Mouse (Mus musculus) neural tube, embryonic 12.5 days (tissue): ENCODE results near the gene Zhx3. TPM values are rescaled to one million over a fixed set of nuclear protein-coding genes. Genes with fewer than 3 reads are reported as not detected.

ENCODE experiments used
- ATAC-seq: fragments of 200-750 bp; cut with Nextera tagmentation; 2 replicates; pipeline ENCODE4 v1.8.0; 2017; ENCODE audit warnings: low read depth, mild to moderate bottlenecking, moderate TSS enrichment, moderate library complexity; ENCODE audit not compliant: low FRiP score
- H3K27ac ChIP-seq: fragments of 300-500 bp; sonication (generic); 2 replicates; pipeline ENCODE4 v1.5.1; 2016
- H3K27me3 ChIP-seq: fragments of 300-500 bp; sonication (generic); replicated peaks from 2 replicates; pipeline ENCODE4 v1.6.1; 2016; ENCODE audit warnings: mild to moderate bottlenecking
- H3K36me3 ChIP-seq: fragments of 300-500 bp; sonication (generic); 2 replicates; pipeline ENCODE4 v1.6.1; 2016; ENCODE audit warnings: mild to moderate bottlenecking
- H3K4me1 ChIP-seq: fragments of 300-500 bp; sonication (generic); 2 replicates; pipeline ENCODE4 v1.6.1; 2016
- H3K4me2 ChIP-seq: fragments of 300-500 bp; sonication (generic); replicated peaks from 2 replicates; pipeline ENCODE4 v1.6.1; 2016; ENCODE audit warnings: mild to moderate bottlenecking
- H3K4me3 ChIP-seq: fragments of 300-500 bp; sonication (generic); 2 replicates; pipeline ENCODE4 v1.5.1; 2016
- H3K9ac ChIP-seq: fragments of 300-500 bp; sonication (generic); 2 replicates; pipeline ENCODE4 v1.6.1; 2016; ENCODE audit warnings: mild to moderate bottlenecking
- H3K9me3 ChIP-seq: fragments of 300-500 bp; sonication (generic); 2 replicates; pipeline ENCODE4 v1.6.1; 2016; ENCODE audit warnings: mild to moderate bottlenecking
- WGBS: fragments of 180-500 bp; shearing (Covaris S2); methylation state at CpG from one replicate; pipeline ENCODE4 v1.1.7; 2016; 5-methylcytosine and 5-hydroxymethylcytosine counted together
- polyA plus RNA-seq: library from polyadenylated mRNA; unstranded; fragments of >200 nt; fragmentation: Nextera tagmentation; extraction: Ambion mirVana; gene quantifications from 2 replicates; pipeline ENCODE4 v1.2.1, GENCODE M21; 2016

The Zhx3 gene
- polyA plus RNA-seq, 1 experiment from 2014 or later = 16.2 TPM

- H3K9ac ChIP-seq = no peak overlapping the region
- no peak overlapping the region for H3K4me2 ChIP-seq
- no peak for ATAC-seq
- H3K4me1 ChIP-seq = no peaks in the 10 kb centered on the region
- H3K9me3 ChIP-seq = no peaks in the 10 kb centered on the region
- H3K4me3 ChIP-seq = no peak overlapping the region
- no peaks in the 10 kb centered on the region for H3K27me3 ChIP-seq
- peaks cover 57% of the 10 kb centered on the region for H3K36me3 ChIP-seq
- H3K27ac ChIP-seq = no peak overlapping the region
Measured at GRCm38 (mm10) chr2:160702824-160703223, 170.0 kb downstream of the Zhx3 start.

GRCm38 (mm10) chr2:160701603-160702002, 171.2 kb downstream of the Zhx3 start:
- Histone ChIP-seq H3K27me3 (no peaks in the 10 kb centered on the region), H3K4me1 (no peaks in the 10 kb centered on the region), H3K9me3 (no peaks in the 10 kb centered on the region), H3K36me3 (peaks cover 52% of the 10 kb centered on the region), H3K4me2 (no peak overlapping the region), H3K4me3 (no peak overlapping the region), H3K27ac (no peak overlapping the region), H3K9ac (no peak overlapping the region)
- ATAC-seq = no peak
- 86% methylated on average over 3 of the region's 3 CpGs for WGBS

GRCm38 (mm10) chr2:160700271-160700670, 172.5 kb downstream of the Zhx3 start:
- Histone ChIP-seq H3K36me3 (peaks cover 43% of the 10 kb centered on the region), H3K4me3 (no peak overlapping the region), H3K27me3 (no peaks in the 10 kb centered on the region), H3K9me3 (no peaks in the 10 kb centered on the region), H3K9ac (no peak overlapping the region), H3K4me1 (no peaks in the 10 kb centered on the region), H3K4me2 (no peak overlapping the region), H3K27ac (no peak overlapping the region)
- WGBS = 86% methylated on average over 5 of the region's 5 CpGs
- no peak for ATAC-seq

Other genes starting within 250 kb of the Zhx3 start
- 106 and 118 TPM in 2 replicates for gene Top1, start 227.1 kb downstream of the Zhx3 start, polyA plus RNA-seq
- gene Plcg1, start 141.7 kb downstream of the Zhx3 start, polyA plus RNA-seq = 91.7 and 98.9 TPM in 2 replicates
- gene Lpin3, start 7.7 kb upstream of the Zhx3 start, polyA plus RNA-seq = 0.43 and 0.47 TPM in 2 replicates
- gene Emilin3, start 39.3 kb upstream of the Zhx3 start, polyA plus RNA-seq = 1.9 and 2.2 TPM in 2 replicates
- 37.7 and 42.1 TPM in 2 replicates for gene Chd6, start 236.1 kb upstream of the Zhx3 start, polyA plus RNA-seq